Mouse (Mus musculus) heart, postnatal 14 days (tissue): Measurements from ENCODE around the gene Crbn. TPM values are rescaled to one million over a fixed set of nuclear protein-coding genes. Genes with fewer than 3 reads are reported as not detected.

ENCODE experiments used
- DNase-seq, 2 experiments: peaks; one replicate each; pipeline ENCODE4 v3.0.0; 2021 to 2022
- intact Hi-C: fragments of 180-260 bp; cut with DNase I; formaldehyde crosslinking; loops from one replicate; pipeline ENCODE4 v1.15.1; 2025
- total RNA-seq, 2 experiments: library from RNA; stranded (reverse); gene quantifications; 2 replicates each; pipeline ENCODE4 v1.2.3; 2021

Gene Crbn
- total RNA-seq, 2 experiments from 2014 or later = 36.1 to 37.3 TPM

DNA sequence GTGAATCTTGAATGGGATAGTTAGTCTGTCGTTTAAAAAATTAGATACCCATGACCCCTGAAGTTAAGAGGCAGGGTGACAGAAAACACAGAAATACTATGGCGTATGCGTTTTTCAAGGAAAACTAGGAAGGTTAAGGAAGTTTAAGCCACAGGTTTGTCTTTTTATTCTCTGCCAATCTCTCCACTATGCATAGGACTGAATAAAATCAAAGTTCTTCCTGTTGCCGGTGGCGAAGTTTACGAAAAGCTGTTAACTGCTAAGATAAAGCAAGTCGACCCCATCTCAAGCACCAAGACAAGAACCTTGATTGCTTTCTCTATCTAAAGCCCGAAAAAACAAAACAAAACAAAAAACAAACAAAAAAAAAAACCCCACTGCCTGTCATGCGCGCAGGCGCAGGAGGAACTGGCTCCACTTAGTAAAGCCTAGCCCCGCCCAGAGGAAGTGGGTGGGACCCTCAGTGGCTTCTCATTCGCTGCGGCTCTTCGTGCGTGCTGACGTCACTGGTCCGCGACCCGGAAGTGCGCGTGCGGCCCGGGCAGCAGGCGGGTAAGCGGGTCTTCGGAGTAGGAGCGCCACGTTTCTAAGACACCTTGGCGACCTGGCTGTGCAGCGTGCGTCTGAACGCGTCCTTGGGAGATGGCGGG is 31.1 kb downstream of the Crbn start, which contains the start of gene Trnt1:
Gene Trnt1 (plus strand): TSS at position 481 of the 650 bp plus-strand sequence.
- intact Hi-C loops = loop anchor here (1.0 kb wide), 1 partner anchor 32 kb away; the partner anchor contains the start of gene Crbn

GRCm38 (mm10) chr6:106766774-106767173 is 33.1 kb downstream of the Crbn start:
- DNase-seq = no peak
- intact Hi-C loops = no loop called here

More for the DNA sequence above, 31.1 kb downstream of the Crbn start, which contains the start of gene Trnt1:
- DNase-seq = peak; percentile 97 to 99

- DNase-seq = no peak
- intact Hi-C loops = no loop called here
Measured at GRCm38 (mm10) chr6:106765892-106766291, 34.0 kb downstream of the Crbn start.

DNA sequence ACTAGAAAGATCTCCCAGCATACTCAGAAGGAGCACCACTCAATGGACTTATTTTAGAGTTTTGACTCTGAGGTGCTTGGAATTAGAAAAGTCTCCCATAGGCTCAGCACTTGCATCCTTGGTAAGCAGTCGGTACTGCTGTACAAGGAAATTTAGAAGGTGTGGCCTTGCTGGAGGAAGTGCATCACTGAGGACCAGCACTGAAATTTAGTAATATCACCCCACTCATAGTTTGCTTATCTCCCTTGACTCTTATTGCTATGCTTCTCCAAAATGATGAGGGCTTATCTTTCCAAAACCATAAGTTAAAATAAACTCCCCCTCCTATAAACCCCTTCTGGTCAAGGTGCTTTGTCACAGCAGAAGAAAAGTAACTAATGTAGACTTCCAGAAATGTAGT is 38.4 kb downstream of the Crbn start:
- intact Hi-C loops = no loop called here
- no peak for DNase-seq

- intact Hi-C loops = no loop called here
- no peak for DNase-seq
Measured at GRCm38 (mm10) chr6:106760473-106761218, 39.2 kb downstream of the Crbn start.

DNA sequence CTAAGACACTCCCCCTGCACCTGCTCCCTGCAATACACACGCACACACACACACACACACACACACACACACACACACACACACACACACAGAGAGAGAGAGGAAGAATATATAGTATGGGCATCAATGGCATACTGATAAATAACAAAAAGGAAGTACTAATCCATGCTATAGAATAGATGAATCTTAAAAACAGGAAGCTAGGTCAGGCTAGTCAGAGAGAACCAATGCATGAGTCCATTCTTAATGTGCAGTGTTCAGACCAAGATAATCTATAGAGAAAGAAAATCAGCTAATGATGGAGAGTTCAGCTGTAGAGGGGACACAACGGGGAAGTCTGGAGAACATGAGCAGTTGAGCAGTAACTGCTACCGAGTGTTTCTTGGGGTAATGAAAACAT is 41.6 kb downstream of the Crbn start:
- intact Hi-C loops = no loop called here
- DNase-seq = no peak

GRCm38 (mm10) chr6:106750291-106750690 is 49.6 kb downstream of the Crbn start:
- intact Hi-C loops = no loop called here
- no peak for DNase-seq

DNA sequence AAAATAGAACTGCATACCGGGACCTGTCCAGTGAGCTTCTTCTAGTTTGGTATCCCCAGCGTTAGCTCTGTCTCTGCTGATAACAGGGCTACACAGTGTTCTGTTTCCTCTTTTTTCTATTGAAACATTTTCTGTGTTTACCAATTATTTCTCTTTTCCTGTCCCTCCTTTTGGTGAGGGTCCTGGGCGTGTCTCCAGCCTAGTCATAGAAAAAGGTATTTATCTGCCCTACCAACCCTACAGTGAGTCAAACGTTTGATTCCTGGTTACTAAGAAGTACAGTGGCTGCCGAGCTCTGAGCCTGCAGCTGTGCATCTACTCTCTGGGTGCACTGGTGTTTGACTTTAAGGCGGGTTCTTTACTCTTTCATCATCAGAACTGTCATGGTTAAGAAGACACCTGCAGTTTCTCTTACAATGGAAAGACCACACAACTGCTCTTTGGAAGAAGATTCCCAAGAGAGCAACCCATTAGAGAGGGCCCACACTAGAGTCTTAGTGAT is 50.9 kb downstream of the Crbn start, which contains the start of gene Il5ra:
Gene Il5ra (minus strand): TSS at position 151 of the 502 bp plus-strand sequence.
- intact Hi-C loops = no loop called here
- DNase-seq = no peak

DNA sequence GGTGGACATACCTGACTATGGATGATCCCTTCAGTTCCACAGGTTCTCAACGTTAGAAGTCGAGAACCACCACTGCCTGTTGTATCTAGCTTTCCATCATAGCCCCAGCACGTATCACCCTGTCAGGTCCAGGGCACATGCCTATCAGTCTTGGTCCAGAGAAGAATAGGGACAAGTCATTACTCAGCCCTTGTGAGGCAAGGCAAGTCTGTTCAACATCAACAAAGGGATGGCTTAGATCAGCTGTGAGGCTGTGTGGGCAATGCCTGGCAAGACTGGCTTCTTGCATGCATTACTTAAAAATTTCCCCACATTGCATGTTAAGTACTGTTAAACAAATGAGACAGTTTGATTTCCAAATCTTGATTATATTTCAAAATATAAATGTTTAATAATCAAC is 52.1 kb downstream of the Crbn start:
- intact Hi-C loops = no loop called here

GRCm38 (mm10) chr6:106747251-106747650 is 52.6 kb downstream of the Crbn start:
- no peak for DNase-seq
- intact Hi-C loops = no loop called here

More for the DNA sequence above, 52.1 kb downstream of the Crbn start:
- no peak for DNase-seq

- no peak for DNase-seq
Measured at GRCm38 (mm10) chr6:106745673-106746394, 54.0 kb downstream of the Crbn start.

GRCm38 (mm10) chr6:106743556-106744233 is 56.2 kb downstream of the Crbn start:
- no peak for DNase-seq
- intact Hi-C loops = no loop called here

More at GRCm38 (mm10) chr6:106745673-106746394, 54.0 kb downstream of the Crbn start:
- intact Hi-C loops = no loop called here

DNA sequence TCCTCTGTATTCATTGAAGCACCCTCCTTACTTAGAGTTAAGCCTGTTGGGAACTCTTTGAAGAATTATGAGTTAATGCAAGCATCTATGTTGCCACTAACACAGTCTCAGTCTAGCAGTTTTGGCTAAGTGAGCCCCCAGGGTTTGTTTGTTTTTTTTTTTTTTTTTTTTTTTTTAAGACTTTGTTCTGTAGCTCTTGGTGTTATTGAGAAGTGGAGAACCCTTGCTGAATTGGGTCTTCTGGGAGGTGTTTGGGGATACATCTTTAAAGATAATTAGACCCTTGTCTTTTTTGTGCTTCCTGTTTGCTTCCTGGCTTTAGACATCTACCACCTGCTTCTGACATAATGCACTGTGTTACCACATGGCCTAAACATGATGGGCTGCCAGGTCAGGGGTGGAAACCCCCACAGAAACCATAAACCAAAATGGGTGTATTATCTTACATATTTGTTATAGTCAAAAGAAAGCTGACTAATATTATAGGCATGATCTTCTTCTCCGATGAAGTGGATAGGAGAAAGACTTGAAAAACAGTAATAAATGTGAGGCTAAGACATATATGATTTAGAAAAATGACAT is 59.5 kb downstream of the Crbn start:
- no peak for DNase-seq
- intact Hi-C loops = no loop called here

- DNase-seq = no peak
- intact Hi-C loops = no loop called here
Measured at GRCm38 (mm10) chr6:106738229-106738628, 61.6 kb downstream of the Crbn start.

DNA sequence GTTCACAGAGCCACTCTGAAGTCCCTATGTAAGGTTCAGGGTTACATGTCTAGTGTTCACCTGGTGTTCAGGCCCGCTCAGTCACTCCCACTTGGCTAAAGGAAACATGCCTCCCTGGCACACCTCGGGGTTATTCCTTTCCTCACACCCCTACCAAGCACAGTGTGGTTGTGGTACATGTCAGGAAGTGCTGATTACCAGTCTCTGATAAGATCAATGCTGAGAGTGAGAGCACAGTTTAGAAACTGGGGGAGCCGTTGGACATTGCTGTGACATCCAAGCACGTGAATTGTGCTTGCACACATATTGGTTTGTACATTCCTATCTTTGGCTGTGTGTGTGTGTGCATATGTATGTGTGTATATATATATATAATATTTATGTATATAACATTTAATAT is 67.3 kb downstream of the Crbn start:
- no peak for DNase-seq

More for the DNA sequence above, 67.3 kb downstream of the Crbn start:
- intact Hi-C loops = no loop called here

Other genes with a start within 250 kb of the Crbn start
- not detected for gene Il5ra, start 51.0 kb downstream of the Crbn start, total RNA-seq
- gene Trnt1, start 31.0 kb downstream of the Crbn start, total RNA-seq = 10 to 100 TPM; 29.1 to 32.6 TPM